Mouse (Mus musculus) B cell, adult (primary cell): ENCODE results near the gene Kif2b. TPM values are rescaled to one million over a fixed set of nuclear protein-coding genes. Genes with fewer than 3 reads are reported as not detected.

Experiments used
- total RNA-seq: library from RNA; stranded (reverse); gene quantifications from 4 replicates; pipeline ENCODE4 v1.2.4, GENCODE M21; 2023; ENCODE audit not compliant: inconsistent age

Gene Kif2b
- not detected in 4 replicates for total RNA-seq

DNA sequence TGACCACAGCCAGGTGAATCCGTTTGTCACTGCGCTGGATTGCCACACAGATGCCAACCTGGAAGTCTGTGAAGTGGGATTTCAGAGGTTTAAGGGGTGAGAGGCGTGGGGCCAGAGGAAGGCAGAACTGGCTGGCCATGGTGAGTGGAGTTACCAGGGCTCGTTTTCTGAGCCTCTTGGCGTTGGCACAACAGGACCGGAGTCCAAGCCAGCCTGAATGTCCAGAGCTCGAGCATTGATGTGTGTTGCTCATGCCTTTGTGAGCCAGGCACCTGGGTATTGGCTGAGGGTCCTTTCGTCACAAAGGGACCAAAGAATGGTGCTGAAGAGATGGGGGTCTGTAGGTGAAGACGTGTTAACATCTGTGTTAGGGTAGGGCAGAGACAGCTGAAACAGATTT, at the start of gene Kif2b:
Kif2b (minus strand) TSS at position 242 of the 400 bp plus-strand sequence.

